Mouse (Mus musculus) liver, postnatal 0 days (tissue): ENCODE measurements around the gene Bcl7c. TPM values are rescaled to one million over a fixed set of nuclear protein-coding genes. Genes with fewer than 3 reads are reported as not detected.
"Not testable (repeated sequence)": the region's sequence is repeated elsewhere in the genome, so short reads cannot be mapped to it uniquely, and the experiment has no call there.

ENCODE experiments used
- ATAC-seq: fragments of 200-750 bp; cut with Nextera tagmentation; 2 replicates; pipeline ENCODE4 v1.8.0; 2017; ENCODE audit warnings: mild to moderate bottlenecking, moderate library complexity
- DNase-seq: peaks from one replicate; pipeline ENCODE4 v3.0.0-alpha.2; 2016
- H3K27ac ChIP-seq: fragments of 300-500 bp; sonication (generic); 2 replicates; pipeline ENCODE4 v1.5.1; 2014; ENCODE audit warnings: antibody characterized with exemption, moderate library complexity, mild to moderate bottlenecking, low read depth
- H3K27me3 ChIP-seq: fragments of 300-500 bp; sonication (generic); 2 replicates; pipeline ENCODE4 v1.6.1; 2014; ENCODE audit warnings: low read length, control low read depth, mixed read lengths; ENCODE audit not compliant: insufficient read depth
- H3K36me3 ChIP-seq: fragments of 300-500 bp; sonication (generic); replicated peaks from 2 replicates; pipeline ENCODE4 v1.6.1; 2014; ENCODE audit warnings: mild to moderate bottlenecking, control low read depth, low read length, moderate library complexity, mixed read lengths; ENCODE audit not compliant: insufficient read depth
- H3K4me1 ChIP-seq: fragments of 300-500 bp; sonication (generic); 2 replicates; pipeline ENCODE4 v1.6.1; 2014; ENCODE audit warnings: antibody characterized with exemption, mild to moderate bottlenecking, control low read depth; ENCODE audit not compliant: insufficient read depth
- H3K4me2 ChIP-seq: fragments of 300-500 bp; sonication (generic); 2 replicates; pipeline ENCODE4 v1.6.1; 2014; ENCODE audit warnings: low read depth, mild to moderate bottlenecking, low read length, moderate library complexity, mixed read lengths
- H3K4me3 ChIP-seq: fragments of 300-500 bp; sonication (generic); 2 replicates; pipeline ENCODE4 v1.5.1; 2014; ENCODE audit warnings: low read depth, low read length
- H3K9ac ChIP-seq: fragments of 300-500 bp; sonication (generic); replicated peaks from 2 replicates; pipeline ENCODE4 v1.6.1; 2014; ENCODE audit warnings: mild to moderate bottlenecking, moderate library complexity
- H3K9me3 ChIP-seq: fragments of 300-500 bp; sonication (generic); 2 replicates; pipeline ENCODE4 v1.6.1; 2016; ENCODE audit warnings: mild to moderate bottlenecking, control low read depth, low read length, mixed read lengths
- CTCF ChIP-seq: sonication (generic); IDR thresholded peaks from 2 replicates; pipeline ENCODE4 v1.5.1; 2016; ENCODE audit warnings: antibody characterized with exemption, low read depth
- EP300 ChIP-seq: IDR thresholded peaks from 2 replicates; pipeline ENCODE4 v1.6.1; 2016; ENCODE audit warnings: antibody characterized with exemption, low read depth, mild to moderate bottlenecking
- WGBS: fragments of 180-500 bp; shearing (Covaris S2); extraction: QIAGEN DNeasy Blood & Tissue Kit; methylation state at CpG from one replicate; pipeline ENCODE4 v1.1.7; 2014; ENCODE audit not compliant: insufficient replicate concordance; 5-methylcytosine and 5-hydroxymethylcytosine counted together
- polyA plus RNA-seq: library from polyadenylated mRNA; unstranded; fragments of >200 nt; fragmentation: Nextera tagmentation; extraction: Ambion mirVana; gene quantifications from 2 replicates; pipeline ENCODE4 v1.2.1, GENCODE M21; 2015

Gene Bcl7c
- polyA plus RNA-seq, 1 experiment from 2014 or later: 20.1 TPM

GRCm38 (mm10) chr7:127744366-127745045 is 35.8 kb upstream of the Bcl7c start, which contains the start of gene Fbxl19:
Gene Fbxl19, plus strand, starts transcription at chr7:127744543.
- Histone ChIP-seq H3K36me3 (peaks cover 2% of the 10 kb centered on the region), H3K4me1 (peaks cover 19% of the 10 kb centered on the region), H3K4me2 (peak within 1 kb of the TSS; percentile 99), H3K4me3 (peak within 1 kb of the TSS; percentile 65), H3K9ac (peak within 1 kb of the TSS; percentile 62), H3K27ac (peak within 1 kb of the TSS; percentile 78; the same call in 1 of the 2 replicates), H3K9me3 (no peaks in the 10 kb centered on the region), H3K27me3 (no peaks in the 10 kb centered on the region)
- peak; percentile 77 for DNase-seq
- TF ChIP-seq CTCF (peak; percentile 75), EP300 (no peak)
- ATAC-seq: no peak
- WGBS: under 1% methylated on average over 26 of the region's 26 CpGs

- not testable (repeated sequence) for H3K4me1 ChIP-seq, DNase-seq, H3K36me3 ChIP-seq, ATAC-seq, H3K9ac ChIP-seq, H3K4me2 ChIP-seq, H3K4me3 ChIP-seq, H3K9me3 ChIP-seq, H3K27me3 ChIP-seq, H3K27ac ChIP-seq
- no CpG with 5 or more reads among the region's 5 CpGs for WGBS
These were observed 23.3 kb upstream of the Bcl7c start, which contains the start of gene Ctf2 for GRCm38 (mm10) chr7:127732066-127732465. Gene Ctf2, minus strand, starts transcription at chr7:127732166.

GRCm38 (mm10) chr7:127730170-127730569 is 21.4 kb upstream of the Bcl7c start:
- no peak overlapping the region for H3K9ac ChIP-seq
- no peaks in the 10 kb centered on the region for H3K36me3 ChIP-seq
- TF ChIP-seq CTCF (no peak), EP300 (no peak)
- no peak overlapping the region for H3K4me2 ChIP-seq
- no peak overlapping the region for H3K27ac ChIP-seq
- no peak for DNase-seq
- no peaks in the 10 kb centered on the region for H3K4me1 ChIP-seq
- no peaks in the 10 kb centered on the region for H3K9me3 ChIP-seq
- no peak for ATAC-seq
- 63% methylated on average over 4 of the region's 4 CpGs for WGBS
- no peak overlapping the region for H3K4me3 ChIP-seq
- no peaks in the 10 kb centered on the region for H3K27me3 ChIP-seq

DNA sequence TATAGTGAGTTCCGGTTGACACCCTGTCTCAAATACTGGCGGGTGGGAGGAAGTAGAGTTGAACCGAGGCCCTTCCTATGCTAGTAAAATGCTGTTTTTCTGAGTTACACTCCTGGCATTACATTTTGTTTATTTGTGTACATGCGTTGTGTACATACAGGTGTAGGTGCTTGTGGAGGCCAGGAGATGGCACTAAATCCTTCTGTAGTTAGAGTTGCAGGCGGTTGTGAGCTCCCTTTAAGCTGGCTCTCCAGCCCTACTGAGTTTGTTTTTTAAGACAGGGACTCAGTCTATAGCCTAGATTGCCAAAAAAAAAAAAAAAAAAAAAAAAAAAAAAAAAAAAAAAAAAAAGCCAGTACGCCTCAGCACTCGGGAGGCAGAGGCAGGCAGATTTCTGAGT is 19.2 kb upstream of the Bcl7c start:
- WGBS: 65% methylated on average over 7 of the region's 7 CpGs
- Histone ChIP-seq H3K4me1 (no peaks in the 10 kb centered on the region), H3K27ac (no peak overlapping the region), H3K36me3 (no peaks in the 10 kb centered on the region), H3K27me3 (no peaks in the 10 kb centered on the region), H3K4me3 (no peak overlapping the region), H3K9me3 (no peaks in the 10 kb centered on the region), H3K4me2 (no peak overlapping the region), H3K9ac (no peak overlapping the region)
- TF ChIP-seq CTCF (peak; percentile 44), EP300 (no peak)
- ATAC-seq: no peak
- DNase-seq: no peak

DNA sequence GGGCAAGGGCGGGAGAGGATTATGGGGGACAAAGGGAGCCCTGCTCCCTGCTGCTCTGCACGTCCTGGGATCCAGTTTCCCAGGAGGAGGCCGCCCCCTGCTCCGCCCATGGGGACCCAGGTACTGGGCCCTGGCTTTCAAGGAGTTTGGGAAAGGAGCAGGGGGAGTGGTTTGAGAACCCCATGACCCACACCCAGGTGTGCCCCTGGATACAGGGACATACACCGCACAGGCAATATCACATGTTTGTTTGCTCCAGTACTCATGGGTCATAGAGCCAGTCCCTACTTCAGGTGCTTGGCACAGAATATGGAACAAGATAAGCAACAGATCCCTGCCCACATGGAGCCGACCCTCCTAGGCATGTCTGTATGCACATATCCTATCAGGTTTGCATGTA is 17.2 kb upstream of the Bcl7c start:
- Histone ChIP-seq H3K9ac (no peak overlapping the region), H3K36me3 (no peaks in the 10 kb centered on the region), H3K4me2 (no peak overlapping the region), H3K27me3 (no peaks in the 10 kb centered on the region), H3K4me1 (no peaks in the 10 kb centered on the region), H3K4me3 (no peak overlapping the region), H3K27ac (no peak overlapping the region), H3K9me3 (no peaks in the 10 kb centered on the region)
- ATAC-seq: no peak
- TF ChIP-seq EP300: no peak
- TF ChIP-seq CTCF: no peak
- no peak for DNase-seq
- 71% methylated on average over 6 of the region's 6 CpGs for WGBS

DNA sequence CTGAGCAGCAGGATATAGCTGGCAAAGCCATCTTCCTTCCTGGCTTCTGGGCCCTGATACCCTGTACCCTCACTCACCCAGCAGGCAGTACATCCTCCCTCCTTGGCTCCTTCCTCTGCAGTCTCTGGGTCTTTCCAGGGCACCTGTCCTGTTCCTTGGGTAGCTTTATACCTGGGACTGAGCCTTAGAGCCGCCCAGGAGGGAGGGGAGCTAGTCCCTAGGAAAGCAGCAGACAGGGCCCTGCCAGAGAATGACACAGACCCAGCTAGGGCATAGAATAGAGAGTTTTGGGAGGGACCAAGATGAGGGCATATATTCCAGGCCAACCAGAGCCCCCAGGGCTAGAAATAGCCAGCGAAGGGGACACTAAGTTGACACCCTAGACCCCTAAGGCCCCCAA is 16.8 kb upstream of the Bcl7c start:
- H3K27ac ChIP-seq: no peak overlapping the region
- 58% methylated on average over 2 of the region's 2 CpGs for WGBS
- TF ChIP-seq EP300 (no peak), CTCF (no peak)

More for the DNA sequence above, 16.8 kb upstream of the Bcl7c start:
- Histone ChIP-seq H3K36me3 (no peaks in the 10 kb centered on the region), H3K9ac (no peak overlapping the region), H3K9me3 (no peaks in the 10 kb centered on the region), H3K4me2 (no peak overlapping the region), H3K4me1 (no peaks in the 10 kb centered on the region), H3K4me3 (no peak overlapping the region), H3K27me3 (no peaks in the 10 kb centered on the region)
- ATAC-seq: no peak
- no peak for DNase-seq
